Mouse (Mus musculus): ENCODE data around the gene Mmp9. TPM values are rescaled to one million over a fixed set of nuclear protein-coding genes. Genes with fewer than 3 reads are reported as not detected.

Mmp9 gene
- polyA plus RNA-seq, 1 experiment, result 7.0 TPM

DNA sequence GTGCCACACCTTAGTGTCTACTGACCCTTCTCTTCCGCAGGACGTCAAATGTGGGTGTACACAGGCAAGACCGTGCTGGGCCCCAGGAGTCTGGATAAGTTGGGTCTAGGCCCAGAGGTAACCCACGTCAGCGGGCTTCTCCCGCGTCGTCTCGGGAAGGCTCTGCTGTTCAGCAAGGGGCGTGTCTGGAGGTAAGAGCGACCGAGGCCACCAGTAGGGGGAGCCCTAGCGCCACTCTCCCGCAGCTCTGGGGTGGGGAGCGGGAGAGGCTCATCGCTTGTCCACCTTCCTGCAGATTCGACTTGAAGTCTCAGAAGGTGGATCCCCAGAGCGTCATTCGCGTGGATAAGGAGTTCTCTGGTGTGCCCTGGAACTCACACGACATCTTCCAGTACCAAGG is 12.6 kb downstream of the Mmp9 start:
- DNase-seq (ENCODE audit: low read depth), result no peak

DNA sequence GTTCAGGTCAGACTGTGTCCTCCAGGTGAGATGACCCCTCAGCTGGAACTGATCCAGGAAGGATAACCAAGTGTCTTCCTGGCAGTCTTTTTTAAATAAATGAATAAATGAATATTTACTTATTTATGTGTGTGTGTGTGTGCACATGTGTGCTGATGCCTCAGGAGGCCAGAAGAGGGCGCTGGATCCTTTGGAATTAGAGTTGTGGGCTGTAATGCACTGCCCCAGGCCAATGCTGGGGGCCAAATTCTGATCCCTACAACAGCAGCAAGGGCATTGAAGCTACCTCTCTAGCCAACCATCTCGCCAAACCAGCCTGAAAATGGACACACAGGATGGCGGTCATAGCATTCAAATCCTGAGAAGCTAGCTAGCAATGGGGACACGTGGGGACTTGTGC is 15.1 kb downstream of the Mmp9 start:
- no peak for DNase-seq (ENCODE audit: low read depth)

DNA sequence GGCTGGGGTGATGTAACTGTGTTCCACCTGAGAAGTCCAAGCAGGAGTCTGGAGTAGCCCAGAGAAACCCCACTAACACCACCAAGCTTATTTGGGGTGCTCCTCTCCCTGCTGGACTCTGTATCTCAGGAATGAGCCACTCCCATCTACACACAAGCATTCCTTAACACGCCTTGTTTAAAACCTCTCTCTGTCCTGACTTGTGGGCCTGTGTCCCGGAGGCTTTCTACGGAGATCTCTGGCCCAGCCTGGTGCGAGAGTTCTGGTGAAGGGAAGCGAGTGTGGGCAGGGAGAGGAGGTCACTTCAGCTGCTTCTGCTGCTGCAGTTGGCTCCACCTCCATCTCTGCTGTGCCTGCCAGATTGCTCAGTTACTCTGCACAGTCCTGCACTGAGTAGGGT is 15.6 kb downstream of the Mmp9 start:
- DNase-seq (ENCODE audit: low read depth), result no peak

DNA sequence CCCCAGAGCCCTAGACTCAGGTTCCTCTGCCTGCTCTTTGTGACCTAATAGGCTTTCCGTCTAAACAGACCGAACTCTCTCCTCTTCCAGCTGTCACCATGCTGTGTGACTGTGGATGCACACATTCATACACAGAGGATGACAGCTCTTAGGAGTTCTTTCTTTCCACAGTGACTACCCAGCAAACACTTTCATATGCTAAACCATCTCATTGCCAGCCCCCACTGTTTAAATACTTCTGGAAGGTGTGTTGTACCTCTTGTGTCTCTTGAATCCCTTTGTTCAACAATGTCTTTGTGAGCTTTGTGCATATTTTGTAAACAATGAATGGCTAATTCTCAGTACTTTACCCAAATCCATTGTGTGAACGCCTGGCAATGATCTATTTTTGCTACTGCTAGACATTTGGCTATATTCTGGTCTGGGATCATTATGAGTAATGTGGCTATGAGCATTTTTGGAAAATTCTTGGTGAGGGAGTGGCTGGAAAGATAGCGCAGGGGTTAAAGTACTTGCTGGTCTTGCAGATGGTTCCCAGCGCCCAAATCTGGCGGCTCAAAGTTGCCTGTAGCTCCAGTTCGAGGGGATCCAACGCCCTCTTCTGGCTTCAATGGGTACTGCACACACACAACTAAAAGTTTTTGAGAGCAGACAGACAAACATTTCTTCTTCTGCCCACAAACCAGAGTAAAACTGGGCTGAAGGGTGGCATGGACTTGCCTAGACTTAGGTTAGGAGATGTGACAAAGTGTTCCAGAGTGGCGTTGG is 17.2 kb downstream of the Mmp9 start:
- no peak for DNase-seq (ENCODE audit: low read depth)

DNA sequence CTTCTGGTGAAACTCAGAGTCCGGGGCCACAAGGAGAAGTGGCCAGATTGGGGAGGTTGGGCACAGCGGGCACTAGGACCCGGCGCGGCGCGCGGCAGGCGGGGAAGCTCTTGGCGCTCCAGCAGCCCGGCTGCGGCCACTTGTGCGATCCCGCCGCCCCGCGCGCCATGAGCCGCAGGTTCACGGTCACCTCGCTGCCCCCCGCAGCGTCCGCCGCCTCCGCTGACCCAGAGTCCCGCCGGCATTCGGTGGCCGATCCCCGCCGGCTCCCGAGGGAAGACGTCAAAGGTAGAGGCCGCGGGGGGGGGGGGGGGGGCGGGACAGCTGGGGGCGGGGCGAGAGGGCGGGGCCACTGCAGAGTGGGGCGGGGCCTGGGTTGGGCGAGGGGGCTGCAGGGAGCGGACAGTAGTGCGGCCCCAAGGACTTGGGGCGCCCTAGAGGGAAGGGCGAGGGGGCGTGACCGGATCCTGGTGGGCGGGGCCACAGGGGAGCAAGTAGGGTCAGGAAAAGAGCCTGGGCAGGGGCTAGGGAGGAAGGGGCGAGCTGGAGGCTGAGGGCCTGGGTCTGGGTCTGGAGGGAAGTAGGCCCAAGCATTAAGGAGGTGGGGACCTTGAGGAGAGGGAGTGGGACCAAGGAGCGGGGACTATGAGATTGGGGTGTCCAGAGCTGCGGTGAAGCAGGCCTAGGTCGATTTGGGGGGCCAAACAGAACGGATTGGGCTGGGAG is 20.3 kb downstream of the Mmp9 start, which contains the start of gene Slc12a5:
Gene Slc12a5, plus strand, starts transcription at position 87 of the 726 bp plus-strand sequence.
- no peak for DNase-seq (ENCODE audit: low read depth)

DNA sequence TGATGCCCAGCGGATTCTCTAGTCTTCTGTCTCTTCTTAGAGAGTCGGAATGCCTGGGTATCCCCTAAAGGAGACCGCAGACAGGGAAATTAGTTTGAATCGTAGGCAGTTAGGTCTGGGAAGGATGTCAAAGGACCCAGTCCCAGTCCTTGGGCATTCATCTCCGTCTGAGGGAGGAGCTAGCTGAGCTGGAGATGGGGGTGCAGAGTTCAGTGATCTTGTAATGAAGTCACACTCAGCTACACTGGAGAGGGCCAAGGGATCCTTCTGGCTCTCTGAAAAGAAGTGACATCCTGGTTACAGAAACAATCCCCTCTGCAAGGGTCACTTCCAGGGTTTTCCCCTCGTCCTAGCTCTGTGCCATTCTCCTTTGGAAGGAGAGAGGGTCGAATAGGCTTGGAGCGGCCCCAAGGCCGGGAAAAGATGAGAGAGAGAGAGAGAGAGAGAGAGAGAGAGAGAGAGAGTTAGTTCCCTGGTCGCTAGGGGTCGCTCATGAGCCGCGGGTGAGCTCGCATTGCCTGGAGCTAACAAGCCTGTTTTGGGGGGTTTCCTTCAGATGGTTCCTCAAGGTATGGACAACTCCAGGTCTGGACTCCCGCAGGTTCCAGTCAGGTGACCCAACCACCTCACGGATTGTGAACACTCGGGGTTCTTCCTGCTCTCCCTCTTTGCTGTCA is 21.1 kb downstream of the Mmp9 start:
- DNase-seq (ENCODE audit: low read depth), result no peak

DNA sequence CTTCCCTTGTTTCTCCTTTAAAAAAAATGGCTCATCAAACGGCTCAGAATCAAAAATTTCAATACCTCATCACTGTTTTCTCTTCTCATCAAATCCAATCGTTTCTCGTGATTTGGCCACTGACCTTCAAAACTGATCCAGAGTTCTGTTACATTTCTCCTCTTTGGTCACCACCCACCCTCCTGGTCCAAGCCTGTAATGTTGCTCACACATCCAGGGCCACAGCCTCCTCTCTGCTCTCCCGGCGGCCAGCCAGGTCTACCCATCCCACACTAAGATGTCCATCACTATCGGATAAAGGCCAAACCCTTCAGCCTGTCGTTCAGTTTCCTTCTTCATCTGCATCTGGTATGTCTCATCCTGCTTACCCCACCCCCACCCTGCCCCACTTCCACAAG is 21.6 kb downstream of the Mmp9 start:
- no peak for DNase-seq (ENCODE audit: low read depth)

DNA sequence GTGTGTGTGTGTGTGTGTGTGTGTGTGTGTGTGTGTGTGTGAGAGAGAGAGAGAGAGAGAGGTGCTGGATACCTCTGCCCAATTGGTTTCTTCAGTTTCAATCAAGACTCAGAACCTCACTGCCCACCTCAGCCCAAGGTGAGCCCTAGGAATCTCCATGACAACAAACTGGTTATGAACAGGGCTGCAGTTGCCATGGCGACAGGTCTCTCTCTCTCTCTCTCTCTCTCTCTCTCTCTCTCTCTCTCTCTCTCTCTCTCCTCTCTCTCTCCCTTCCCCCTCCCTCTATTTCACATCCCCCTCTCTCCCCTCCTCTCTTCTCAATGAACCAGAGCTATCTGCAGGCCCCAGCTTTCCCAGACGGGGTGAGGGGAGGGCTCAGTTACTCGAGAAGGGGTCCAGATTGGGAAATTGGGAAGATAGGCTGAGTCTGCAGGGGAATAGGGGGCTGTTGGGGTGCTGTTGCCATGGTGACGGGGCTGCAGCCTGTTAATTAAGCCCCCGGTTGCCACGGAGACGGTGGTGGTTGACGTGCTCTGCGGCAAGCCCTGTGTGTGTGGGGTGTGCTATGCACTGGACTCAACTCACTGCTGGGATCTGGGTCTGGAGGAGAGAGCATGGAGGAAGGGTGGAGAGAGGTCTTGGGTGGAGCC is 23.8 kb downstream of the Mmp9 start:
- DNase-seq (ENCODE audit: low read depth), result no peak

DNA sequence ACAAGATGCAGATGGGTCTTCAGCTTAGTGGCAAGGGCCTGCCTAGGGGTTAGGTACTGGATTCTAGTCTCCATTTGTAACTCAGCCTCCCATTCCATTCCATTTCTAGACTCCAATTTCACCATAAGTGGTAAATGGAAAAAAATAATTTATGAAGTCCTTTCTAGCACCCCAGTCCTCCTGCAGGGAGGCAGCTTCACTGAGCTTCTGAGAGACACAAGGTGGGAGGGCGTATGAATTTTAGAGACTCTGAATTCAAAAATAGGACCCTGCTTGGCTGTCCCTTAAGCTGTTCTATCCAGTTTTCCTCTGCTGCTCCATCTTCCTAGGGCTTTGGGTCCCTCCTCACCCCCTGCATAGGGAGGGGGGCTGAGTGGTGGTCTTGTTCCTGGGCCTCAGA is 24.4 kb downstream of the Mmp9 start:
- DNase-seq (ENCODE audit: low read depth), result no peak

DNA sequence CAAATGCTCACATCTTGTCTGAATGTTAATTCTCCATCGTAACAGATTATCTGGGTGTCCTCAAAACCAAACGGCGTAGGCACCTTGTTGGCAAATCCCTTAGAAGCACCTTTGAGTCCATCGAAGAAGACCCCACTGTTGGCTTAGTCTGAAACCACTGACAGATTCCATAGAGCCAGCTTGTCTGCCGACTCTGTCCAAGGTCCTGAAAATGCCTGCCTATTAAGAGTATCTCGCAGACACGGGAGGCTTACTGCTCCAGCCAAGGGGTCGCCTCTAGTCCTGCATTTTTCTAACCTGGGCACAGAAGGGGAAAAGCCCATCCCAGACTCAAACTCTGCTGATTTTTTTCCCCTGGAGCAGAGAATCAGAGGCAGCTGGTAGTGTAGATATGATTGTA is 25.8 kb downstream of the Mmp9 start:
- no peak for DNase-seq (ENCODE audit: low read depth)

DNA sequence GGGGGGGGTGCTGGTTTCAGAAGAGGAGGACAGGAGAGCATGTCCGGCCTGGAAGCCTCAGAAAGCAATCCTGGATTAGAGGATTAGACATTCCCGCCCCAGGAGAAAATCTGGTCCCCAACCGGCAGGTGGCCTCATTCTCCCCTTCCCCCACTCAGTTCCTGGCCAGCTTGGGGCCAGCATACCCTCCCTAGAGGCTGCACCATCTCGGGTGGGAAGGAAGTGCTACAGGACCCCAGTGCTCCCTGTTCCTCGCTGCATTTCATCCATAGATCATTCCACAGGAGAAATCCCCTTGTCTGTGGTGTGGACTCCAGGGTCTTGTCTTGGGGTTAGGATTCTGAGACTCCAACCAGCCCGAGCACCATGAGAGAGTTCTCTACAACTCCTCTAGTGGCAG is 26.6 kb downstream of the Mmp9 start:
- no peak for DNase-seq (ENCODE audit: low read depth)

DNA sequence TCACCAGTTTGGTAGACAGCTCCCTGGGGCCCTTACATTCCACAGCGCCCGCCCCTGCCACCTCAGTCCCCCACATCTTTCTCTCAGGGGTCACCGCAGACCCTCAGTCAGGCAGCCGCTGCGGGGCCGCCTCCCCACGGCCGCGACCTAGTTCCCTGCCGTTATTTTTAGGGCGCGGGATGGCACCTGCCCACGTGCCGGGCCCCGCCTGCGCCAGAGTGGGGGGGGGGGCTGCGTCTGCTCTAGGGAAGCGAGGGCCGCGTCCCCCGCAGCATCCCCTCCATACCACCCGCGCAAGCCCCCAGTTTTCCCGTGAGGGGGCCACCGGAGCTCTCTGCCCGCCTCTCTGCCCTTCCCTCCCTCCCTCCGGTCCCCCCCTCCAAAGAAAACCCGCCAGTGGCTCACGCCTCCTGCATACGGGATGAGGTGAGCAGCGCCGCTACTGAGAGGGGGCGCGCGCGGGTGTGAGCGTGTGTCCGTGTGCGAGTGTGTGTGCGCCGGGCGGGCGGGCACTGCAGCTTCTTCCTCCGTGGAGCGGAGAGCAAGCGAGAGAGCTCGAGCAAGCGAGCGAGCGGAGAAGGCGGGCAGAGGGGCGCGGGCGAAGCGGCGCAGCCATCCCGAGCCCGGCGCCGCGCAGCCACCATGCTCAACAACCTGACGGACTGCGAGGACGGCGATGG is 27.3 kb downstream of the Mmp9 start:
- no peak for DNase-seq (ENCODE audit: low read depth)

DNA sequence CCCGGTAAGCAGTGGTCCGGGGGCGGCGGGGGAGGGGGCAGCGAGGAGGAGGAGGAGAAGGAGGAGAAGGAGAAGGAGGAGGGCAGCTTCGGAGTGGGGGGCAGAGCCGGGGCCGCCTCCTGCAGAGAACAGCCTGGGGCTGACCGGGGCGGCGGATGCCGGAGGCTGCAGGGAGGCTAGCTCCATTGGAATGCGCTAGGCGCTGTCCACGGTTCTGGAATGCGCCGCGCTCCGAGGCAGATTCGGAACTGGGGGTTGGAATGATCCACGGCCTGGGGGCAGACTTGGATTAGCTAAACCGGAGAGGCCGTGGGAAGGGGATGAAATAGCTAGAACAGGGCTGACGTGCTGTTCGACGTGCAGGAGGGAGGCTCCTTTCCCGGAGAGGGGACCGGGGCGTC is 27.9 kb downstream of the Mmp9 start:
- DNase-seq (ENCODE audit: low read depth), result no peak

DNA sequence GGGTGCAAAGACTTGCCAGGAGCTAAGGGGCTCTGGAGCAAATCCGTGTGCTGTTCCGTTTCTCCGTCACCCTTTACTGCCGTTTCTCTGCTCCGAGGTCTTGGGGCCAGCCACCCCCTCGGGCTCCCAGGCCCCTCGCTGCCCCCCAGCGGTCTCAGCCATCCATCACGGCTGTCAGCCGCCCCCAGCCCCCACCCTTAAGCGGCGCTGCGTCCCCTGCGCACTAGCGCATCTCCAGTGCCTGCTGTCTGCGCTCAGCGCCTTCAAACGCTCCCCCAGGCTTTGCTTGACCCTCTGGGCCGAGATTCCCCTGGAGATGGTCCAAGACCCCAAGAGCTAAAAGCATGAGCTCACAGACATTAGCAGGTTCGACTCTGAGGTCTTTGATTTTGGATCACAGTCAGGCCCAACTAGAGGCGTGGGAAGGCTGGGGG is 28.8 kb downstream of the Mmp9 start:
- no peak for DNase-seq (ENCODE audit: low read depth)

DNA sequence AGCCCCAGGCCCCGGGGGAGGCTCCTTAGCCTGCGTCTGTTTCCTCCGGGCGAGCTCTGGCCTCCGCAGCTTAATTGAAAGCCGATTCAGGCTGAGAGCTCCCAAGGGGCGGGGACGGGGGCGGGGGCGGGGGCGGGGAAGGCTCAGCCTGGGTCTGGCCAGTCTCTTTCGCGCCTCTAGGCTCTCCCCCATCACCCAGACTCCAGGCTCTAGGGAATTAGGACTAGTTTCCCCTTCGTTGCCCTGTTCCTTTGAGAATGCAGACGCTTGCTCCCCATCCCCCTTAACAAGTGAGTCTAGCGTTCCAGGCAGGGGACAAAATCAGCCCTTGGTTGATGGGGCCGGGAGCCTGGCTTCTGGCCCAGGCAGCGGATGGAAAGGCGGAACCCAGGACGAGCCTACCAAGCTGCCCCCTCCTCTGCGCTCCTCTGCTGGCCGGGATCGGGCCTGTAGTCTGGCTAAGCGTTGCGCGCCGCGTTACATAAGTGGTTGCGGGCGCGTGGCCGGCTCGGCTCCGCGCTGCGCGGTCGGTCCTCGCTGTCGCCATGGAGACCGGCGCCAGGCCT is 30.1 kb downstream of the Mmp9 start:
- DNase-seq (ENCODE audit: low read depth), result no peak

DNA sequence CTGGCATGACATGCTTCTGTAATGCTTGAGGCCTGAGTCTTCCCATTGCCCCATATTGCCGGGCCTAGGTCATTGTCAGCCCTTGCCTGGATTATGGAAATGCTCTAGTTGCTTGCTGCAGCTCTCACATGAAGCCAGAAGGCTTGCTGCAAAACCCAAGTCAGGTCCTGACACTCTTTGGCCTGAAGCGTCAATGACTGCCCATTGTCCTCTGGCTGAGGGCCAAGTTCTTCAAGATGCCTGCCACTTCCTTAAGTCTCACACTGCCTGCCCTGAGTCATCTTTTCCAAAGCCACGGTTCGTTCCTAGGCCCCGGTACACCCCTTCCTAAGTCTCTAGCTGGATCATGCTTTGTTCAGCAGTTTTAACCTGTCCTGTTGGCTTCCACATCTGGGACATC is 32.1 kb downstream of the Mmp9 start:
- no peak for DNase-seq (ENCODE audit: low read depth)

DNA sequence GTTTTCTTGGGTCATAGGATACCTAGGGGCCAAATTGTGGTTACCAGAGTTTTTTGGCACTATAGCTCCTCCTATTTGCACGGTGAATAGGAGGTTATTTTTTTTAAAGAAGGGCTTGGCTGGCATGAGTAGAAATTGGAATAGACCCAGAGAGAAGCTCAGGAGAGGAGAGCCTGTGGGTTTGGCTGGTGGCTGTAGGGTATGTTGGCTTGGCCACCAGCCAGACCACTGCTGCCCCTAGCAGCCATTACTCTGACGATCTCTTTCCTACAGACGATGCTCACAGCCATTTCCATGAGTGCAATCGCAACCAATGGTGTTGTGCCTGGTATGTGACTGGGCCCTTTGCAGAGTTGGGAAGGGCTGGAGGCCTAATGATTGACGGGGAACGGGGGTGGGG is 35.0 kb downstream of the Mmp9 start:
- no peak for DNase-seq (ENCODE audit: low read depth)

DNA sequence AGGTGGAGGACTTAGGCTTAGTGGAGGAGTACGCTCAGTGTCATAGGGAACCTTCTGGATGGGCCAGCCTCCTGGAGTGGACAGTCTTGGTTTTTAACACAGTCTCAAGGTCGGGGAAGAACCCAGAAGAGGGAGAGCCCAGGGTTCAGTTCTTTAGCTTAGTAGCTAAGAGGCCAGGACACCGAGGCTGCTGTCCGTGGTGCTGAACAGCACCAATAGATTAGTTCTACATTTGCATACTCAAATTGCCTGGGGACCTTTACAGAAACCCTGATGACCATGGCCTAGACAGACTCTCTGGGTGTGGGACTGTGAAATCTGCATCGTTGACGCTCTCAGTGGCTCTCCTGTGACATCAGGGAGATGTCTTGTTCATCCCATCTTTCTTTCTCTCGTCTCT is 39.2 kb downstream of the Mmp9 start:
- DNase-seq (ENCODE audit: low read depth), result no peak

DNA sequence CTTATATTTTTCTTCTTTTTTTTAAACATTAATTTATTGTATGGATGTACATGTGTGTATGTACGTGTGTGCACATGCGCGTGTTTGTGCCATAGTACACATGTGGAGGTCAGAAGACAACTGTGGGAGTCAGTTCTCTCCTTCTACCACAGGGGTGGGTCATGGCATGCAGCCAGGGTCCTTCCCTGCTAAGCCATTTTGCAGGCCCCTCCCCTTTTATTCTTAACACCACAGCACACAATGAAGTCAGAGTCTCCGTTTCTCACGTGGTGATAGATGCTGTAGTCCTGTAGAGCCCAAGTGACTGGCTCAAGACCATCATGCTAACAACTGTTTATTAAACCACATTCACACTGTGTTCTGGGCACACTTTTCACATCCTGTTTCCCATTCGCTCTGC is 45.4 kb downstream of the Mmp9 start:
- DNase-seq (ENCODE audit: low read depth), result no peak

DNA sequence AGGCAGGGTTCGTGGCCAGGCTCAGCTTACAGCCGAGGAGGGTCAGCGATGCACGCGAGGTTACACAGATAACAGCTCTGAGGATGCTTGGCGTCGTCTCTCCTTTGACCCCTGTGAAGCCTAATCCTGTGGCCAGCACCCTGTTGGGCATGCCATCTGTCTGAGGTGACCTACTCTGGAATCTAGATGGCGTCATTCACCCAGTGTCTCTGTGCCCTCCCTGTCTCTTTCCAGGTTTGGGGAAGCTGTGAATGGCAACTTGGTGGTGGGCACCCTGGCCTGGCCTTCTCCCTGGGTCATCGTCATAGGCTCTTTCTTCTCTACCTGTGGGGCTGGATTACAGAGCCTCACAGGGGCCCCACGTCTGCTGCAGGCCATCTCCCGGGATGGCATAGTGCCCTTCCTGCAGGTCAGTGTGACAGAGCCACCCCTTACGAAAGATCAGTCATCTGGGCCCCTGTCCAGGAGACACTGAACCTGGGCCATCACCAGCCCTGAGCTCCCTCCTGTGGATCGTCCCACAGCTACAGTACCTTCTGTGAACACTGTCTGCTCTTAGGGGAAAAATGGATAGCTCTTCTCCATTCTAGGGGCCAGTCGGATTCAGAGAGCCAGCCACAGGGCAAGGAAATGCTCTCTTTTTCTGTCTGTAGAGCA is 45.9 kb downstream of the Mmp9 start:
- no peak for DNase-seq (ENCODE audit: low read depth)

DNA sequence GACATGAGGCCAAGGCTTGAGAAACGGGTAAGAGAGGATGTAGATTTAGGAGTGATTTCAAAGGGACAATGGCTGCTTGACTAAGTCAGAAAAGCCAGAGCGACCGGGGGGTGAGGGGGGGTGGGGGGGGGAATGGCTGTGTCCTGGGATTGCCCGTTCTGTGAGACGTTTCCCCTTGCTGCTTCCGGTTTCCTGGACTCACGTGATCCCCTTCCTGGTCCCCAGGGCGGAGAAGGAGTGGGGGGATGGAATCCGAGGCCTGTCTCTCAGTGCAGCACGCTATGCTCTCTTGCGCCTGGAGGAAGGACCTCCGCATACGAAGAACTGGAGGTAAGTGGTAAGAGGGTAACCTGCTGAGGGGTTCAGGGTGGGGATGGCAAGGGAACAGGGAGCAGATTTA is 48.2 kb downstream of the Mmp9 start:
- DNase-seq (ENCODE audit: low read depth), result no peak

Measured in gonadal fat pad, adult 2 months (tissue).